In the genomic region with DNA sequence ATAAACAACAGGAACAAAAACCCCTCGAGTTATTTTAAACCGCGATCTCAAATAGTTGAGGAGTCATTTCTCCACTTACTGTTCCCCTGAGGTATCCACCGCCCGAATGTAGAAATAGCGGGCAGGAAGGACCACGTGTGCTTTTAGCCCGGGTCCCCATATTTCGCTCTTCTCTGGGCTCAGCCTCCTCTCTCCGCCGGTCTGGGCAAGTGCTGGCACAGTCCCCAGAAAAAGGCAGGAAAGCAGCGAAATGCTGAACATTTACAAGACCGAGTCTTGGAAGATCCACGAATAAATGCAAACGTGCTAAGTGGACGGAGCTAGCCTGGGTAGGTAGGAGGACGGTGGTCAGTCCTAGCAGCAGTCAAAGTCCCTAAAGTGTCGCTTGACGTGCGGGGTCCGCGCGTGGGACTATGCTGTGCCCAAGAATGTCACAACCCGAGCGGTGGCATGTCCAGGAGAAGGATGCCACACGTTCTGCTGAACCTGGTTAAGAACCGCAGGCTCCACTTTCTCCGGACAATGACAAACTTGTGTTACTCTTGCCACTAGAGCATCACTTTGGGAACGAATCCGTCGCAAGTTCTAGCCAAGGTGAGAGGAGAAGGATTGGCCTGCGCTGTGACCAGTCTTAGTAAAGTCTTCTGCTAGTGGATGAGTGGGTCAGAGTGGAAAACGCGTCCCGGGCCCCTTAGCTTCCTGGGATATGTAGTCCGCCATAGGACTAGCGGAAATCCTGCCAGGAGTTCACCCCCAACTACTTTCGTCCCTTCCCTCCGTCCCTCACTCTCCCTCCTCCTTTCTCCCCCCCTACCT, we compare ENCODE assay signal across 8 mouse cellular contexts. TPM values are rescaled to one million over a fixed set of nuclear protein-coding genes. Genes with fewer than 3 reads are reported as not detected.
DNase-seq lines count a peak whose midpoint lies in the region; ATAC-seq lines count a peak whose summit lies in the region.

A gene (minus strand): TSS at position 570 of the 816 bp plus-strand sequence.
A gene (plus strand): TSS at position 719 of the 816 bp plus-strand sequence.

- peaks cover 19% of the 10 kb centered on the region for H3K4me1 ChIP-seq in hindbrain, embryonic 12.5 days

- H3K9ac ChIP-seq in hindbrain, embryonic 12.5 days, result peak within 1 kb of the TSS; percentile 84

- peak within 1 kb of the TSS; percentile 44 for H3K4me3 ChIP-seq in hindbrain, embryonic 12.5 days

- H3K4me2 ChIP-seq in hindbrain, embryonic 12.5 days (replicated peaks), result peak within 1 kb of the TSS; percentile 63

- H3K27ac ChIP-seq in hindbrain, embryonic 12.5 days, result peak within 1 kb of the TSS; percentile 96

- peak; percentile 95 for DNase-seq in Muller cell, postnatal 12 days (ENCODE audit: inconsistent ontology term)
- DNase-seq in cerebellum, postnatal 10 days, result peak; percentile 92 to 93
- peak; percentile 87 to 93 for DNase-seq in frontal cortex, postnatal 10 days (ENCODE audit: low spot score in 2 of 2)
- DNase-seq in layer of hippocampus, postnatal 14 days (ENCODE audit: low spot score in 2 of 2), result peak; percentile 81 to 96
- DNase-seq in lung, postnatal 14 days, result peak; percentile 88
- DNase-seq in retina, adult 2 months (ENCODE audit: low read depth, low spot score), result peak; percentile 81
- peak; percentile 56 to 74 for DNase-seq in thymus, postnatal 36 days

- peaks cover 18% of the 10 kb centered on the region for H3K36me3 ChIP-seq in hindbrain, embryonic 12.5 days

- WGBS in hindbrain, embryonic 12.5 days, result under 1% methylated on average over 39 of the region's 39 CpGs

- H3K27me3 ChIP-seq in hindbrain, embryonic 12.5 days, result no peaks in the 10 kb centered on the region

- no peaks in the 10 kb centered on the region for H3K9me3 ChIP-seq in hindbrain, embryonic 12.5 days (replicated peaks)

- ATAC-seq in hindbrain, embryonic 12.5 days (ENCODE audit: low FRiP score), result peak; percentile 97

RNA-seq across cellular contexts. Expression of the first gene that starts in this region (rescaled TPM):
- 47.5 and 49.9 TPM in 2 replicates for polyA plus RNA-seq in hindbrain, embryonic 12.5 days (2016; fragmentation: Nextera tagmentation; extraction: Ambion mirVana)
- 10 to 100 TPM; 11.1 to 11.4 TPM for total RNA-seq in layer of hippocampus, postnatal 14 days (2021)

RNA-seq across cellular contexts. Expression of the second gene that starts in this region (rescaled TPM):
- polyA plus RNA-seq in hindbrain, embryonic 12.5 days (2016; fragmentation: Nextera tagmentation; extraction: Ambion mirVana), result 24.8 and 30.8 TPM in 2 replicates
- 10 to 100 TPM; 38.4 to 41.8 TPM for total RNA-seq in layer of hippocampus, postnatal 14 days (2021)

Comparison
In these comparisons a context has a peak if more than half of its experiments do, and no peak if none do; other contexts are left out.
1. Peak in every context shown above with its lines: DNase-seq, ATAC-seq, H3K4me3 ChIP-seq and H3K27ac ChIP-seq.